Mouse (Mus musculus) liver, postnatal 0 days (tissue): ENCODE results near the gene Myod1. TPM values are rescaled to one million over a fixed set of nuclear protein-coding genes. Genes with fewer than 3 reads are reported as not detected.

Experiments used
- ATAC-seq: fragments of 200-750 bp; cut with Nextera tagmentation; 2 replicates; pipeline ENCODE4 v1.8.0; 2017; ENCODE audit warnings: mild to moderate bottlenecking, moderate library complexity
- DNase-seq: peaks from one replicate; pipeline ENCODE4 v3.0.0-alpha.2; 2016
- H3K27ac ChIP-seq: fragments of 300-500 bp; sonication (generic); 2 replicates; pipeline ENCODE4 v1.5.1; 2014; ENCODE audit warnings: antibody characterized with exemption, moderate library complexity, mild to moderate bottlenecking, low read depth
- H3K27me3 ChIP-seq: fragments of 300-500 bp; sonication (generic); 2 replicates; pipeline ENCODE4 v1.6.1; 2014; ENCODE audit warnings: low read length, control low read depth, mixed read lengths; ENCODE audit not compliant: insufficient read depth
- H3K36me3 ChIP-seq: fragments of 300-500 bp; sonication (generic); replicated peaks from 2 replicates; pipeline ENCODE4 v1.6.1; 2014; ENCODE audit warnings: mild to moderate bottlenecking, control low read depth, low read length, moderate library complexity, mixed read lengths; ENCODE audit not compliant: insufficient read depth
- H3K4me1 ChIP-seq: fragments of 300-500 bp; sonication (generic); 2 replicates; pipeline ENCODE4 v1.6.1; 2014; ENCODE audit warnings: antibody characterized with exemption, mild to moderate bottlenecking, control low read depth; ENCODE audit not compliant: insufficient read depth
- H3K4me2 ChIP-seq: fragments of 300-500 bp; sonication (generic); 2 replicates; pipeline ENCODE4 v1.6.1; 2014; ENCODE audit warnings: low read depth, mild to moderate bottlenecking, low read length, moderate library complexity, mixed read lengths
- H3K4me3 ChIP-seq: fragments of 300-500 bp; sonication (generic); 2 replicates; pipeline ENCODE4 v1.5.1; 2014; ENCODE audit warnings: low read depth, low read length
- H3K9ac ChIP-seq: fragments of 300-500 bp; sonication (generic); replicated peaks from 2 replicates; pipeline ENCODE4 v1.6.1; 2014; ENCODE audit warnings: mild to moderate bottlenecking, moderate library complexity
- H3K9me3 ChIP-seq: fragments of 300-500 bp; sonication (generic); 2 replicates; pipeline ENCODE4 v1.6.1; 2016; ENCODE audit warnings: mild to moderate bottlenecking, control low read depth, low read length, mixed read lengths
- CTCF ChIP-seq: sonication (generic); IDR thresholded peaks from 2 replicates; pipeline ENCODE4 v1.5.1; 2016; ENCODE audit warnings: antibody characterized with exemption, low read depth
- EP300 ChIP-seq: IDR thresholded peaks from 2 replicates; pipeline ENCODE4 v1.6.1; 2016; ENCODE audit warnings: antibody characterized with exemption, low read depth, mild to moderate bottlenecking
- WGBS: fragments of 180-500 bp; shearing (Covaris S2); extraction: QIAGEN DNeasy Blood & Tissue Kit; methylation state at CpG from one replicate; pipeline ENCODE4 v1.1.7; 2014; ENCODE audit not compliant: insufficient replicate concordance; 5-methylcytosine and 5-hydroxymethylcytosine counted together
- polyA plus RNA-seq: library from polyadenylated mRNA; unstranded; fragments of >200 nt; fragmentation: Nextera tagmentation; extraction: Ambion mirVana; gene quantifications from 2 replicates; pipeline ENCODE4 v1.2.1, GENCODE M21; 2015

Myod1 gene
- polyA plus RNA-seq, 1 experiment from 2014 or later: not detected

- WGBS: 67% methylated on average over 4 of the region's 4 CpGs
- Histone ChIP-seq H3K4me3 (no peak overlapping the region), H3K27ac (no peak overlapping the region), H3K4me1 (peaks cover 8% of the 10 kb centered on the region), H3K9me3 (no peaks in the 10 kb centered on the region), H3K9ac (no peak overlapping the region), H3K36me3 (no peaks in the 10 kb centered on the region), H3K27me3 (peaks cover 64% of the 10 kb centered on the region), H3K4me2 (no peak overlapping the region)
- TF ChIP-seq CTCF (no peak), EP300 (no peak)
- DNase-seq (no peak), ATAC-seq (no peak)
Observed at GRCm38 (mm10) chr7:46394933-46395332, 18.7 kb downstream of the Myod1 start.

GRCm38 (mm10) chr7:46395571-46395970, 19.3 kb downstream of the Myod1 start:
- 36% methylated on average over 6 of the region's 6 CpGs for WGBS
- Histone ChIP-seq H3K9me3 (no peaks in the 10 kb centered on the region), H3K36me3 (no peaks in the 10 kb centered on the region), H3K4me1 (peaks cover 8% of the 10 kb centered on the region), H3K4me2 (no peak overlapping the region), H3K4me3 (no peak overlapping the region), H3K9ac (no peak overlapping the region), H3K27ac (no peak overlapping the region), H3K27me3 (peaks cover 69% of the 10 kb centered on the region)
- ATAC-seq: no peak
- DNase-seq: no peak
- TF ChIP-seq CTCF (no peak), EP300 (no peak)

- TF ChIP-seq CTCF: no peak
- no peak for TF ChIP-seq EP300
- DNase-seq (peak; percentile 84), ATAC-seq (peak; percentile 82)
- 7% methylated on average over 45 of the region's 93 CpGs for whole genome bisulfite sequencing
- Histone ChIP-seq H3K27ac (no peak within 1 kb of the TSS), H3K27me3 (peaks cover 69% of the 10 kb centered on the region), H3K9ac (no peak within 1 kb of the TSS), H3K4me3 (peak within 1 kb of the TSS; percentile 34; the same call in 1 of the 2 replicates), H3K4me1 (peaks cover 8% of the 10 kb centered on the region), H3K4me2 (peak within 1 kb of the TSS; percentile 67), H3K36me3 (no peaks in the 10 kb centered on the region), H3K9me3 (no peaks in the 10 kb centered on the region)
Observed at GRCm38 (mm10) chr7:46396231-46396927, 20.1 kb downstream of the Myod1 start, which contains the start of gene Kcnc1. Kcnc1 (plus strand) TSS chr7:46396497.

- Histone ChIP-seq H3K27me3 (peaks cover 69% of the 10 kb centered on the region), H3K36me3 (no peaks in the 10 kb centered on the region), H3K4me2 (peak overlapping the region; percentile 67; the same call in 1 of the 2 replicates), H3K27ac (no peak overlapping the region), H3K9ac (no peak overlapping the region), H3K4me1 (peaks cover 8% of the 10 kb centered on the region), H3K9me3 (no peaks in the 10 kb centered on the region), H3K4me3 (no peak overlapping the region)
- DNase-seq: no peak
- ATAC-seq: peak; percentile 13; the same call in 1 of the 2 replicates
- whole genome bisulfite sequencing: 4% methylated on average over 55 of the region's 64 CpGs
- TF ChIP-seq CTCF: peak; percentile 23; the same call in 1 of the 2 replicates
- no peak for TF ChIP-seq EP300
Observed at GRCm38 (mm10) chr7:46396928-46397731, 20.9 kb downstream of the Myod1 start.

- Histone ChIP-seq H3K9me3 (no peaks in the 10 kb centered on the region), H3K4me1 (peaks cover 8% of the 10 kb centered on the region), H3K27me3 (peaks cover 69% of the 10 kb centered on the region), H3K4me2 (no peak overlapping the region), H3K4me3 (no peak overlapping the region), H3K27ac (no peak overlapping the region), H3K9ac (no peak overlapping the region), H3K36me3 (no peaks in the 10 kb centered on the region)
- 13% methylated on average over 70 of the region's 70 CpGs for WGBS
- DNase-seq (no peak), ATAC-seq (no peak)
- no peak for TF ChIP-seq EP300
- TF ChIP-seq CTCF: no peak
Observed at GRCm38 (mm10) chr7:46397732-46398333, 21.6 kb downstream of the Myod1 start.

GRCm38 (mm10) chr7:46398612-46399011, 22.3 kb downstream of the Myod1 start:
- no peak overlapping the region for H3K4me2 ChIP-seq
- no peaks in the 10 kb centered on the region for H3K9me3 ChIP-seq
- 25% methylated on average over 4 of the region's 4 CpGs for WGBS
- ATAC-seq (no peak), DNase-seq (no peak)
- H3K4me3 ChIP-seq: no peak overlapping the region
- no peak for TF ChIP-seq EP300
- TF ChIP-seq CTCF: no peak
- peaks cover 8% of the 10 kb centered on the region for H3K4me1 ChIP-seq
- peaks cover 64% of the 10 kb centered on the region for H3K27me3 ChIP-seq
- no peaks in the 10 kb centered on the region for H3K36me3 ChIP-seq
- H3K27ac ChIP-seq: no peak overlapping the region
- H3K9ac ChIP-seq: no peak overlapping the region
